Mouse (Mus musculus): ENCODE data around the gene Gabrb3.

GRCm38 (mm10) chr7:57591578-57592431 is 172.3 kb downstream of the Gabrb3 start:
- TF ChIP-seq TAL1 (IDR thresholded peaks at IDR 0.05; ENCODE audit: low read length) (no peak), GATA1 (IDR thresholded peaks at IDR 0.05; ENCODE audit: low read length) (no peak)
